Mouse (Mus musculus) testis, adult 2 months (tissue): ENCODE measurements around the gene Dpagt1. TPM values are rescaled to one million over a fixed set of nuclear protein-coding genes. Genes with fewer than 3 reads are reported as not detected.

Source experiments
- H3K27ac ChIP-seq: fragments of 200-500 bp; 2 replicates; pipeline ENCODE4 v1.5.1; 2012; ENCODE audit warnings: low read depth, low read length; ENCODE audit not compliant: control insufficient read depth, insufficient read depth
- H3K27me3 ChIP-seq: fragments of 200-500 bp; 2 replicates; pipeline ENCODE4 v1.6.1; 2012; ENCODE audit warnings: mild to moderate bottlenecking, low read length, moderate library complexity; ENCODE audit not compliant: control insufficient read depth, insufficient read depth
- H3K36me3 ChIP-seq: fragments of 200-500 bp; 2 replicates; pipeline ENCODE4 v1.6.1; 2012; ENCODE audit warnings: mild to moderate bottlenecking, low read length; ENCODE audit not compliant: control insufficient read depth, insufficient read depth
- H3K4me1 ChIP-seq: fragments of 200-500 bp; 2 replicates; pipeline ENCODE4 v1.6.1; 2012; ENCODE audit warnings: low read length; ENCODE audit not compliant: control insufficient read depth, insufficient read depth
- H3K4me3 ChIP-seq: fragments of 200-500 bp; 2 replicates; pipeline ENCODE4 v1.5.1; 2012; ENCODE audit warnings: low read depth, mild to moderate bottlenecking, low read length, moderate library complexity, mixed read lengths; ENCODE audit not compliant: control insufficient read depth
- CTCF ChIP-seq: fragments of 200-500 bp; IDR thresholded peaks from 2 replicates; pipeline ENCODE4 v1.5.1; 2012; ENCODE audit warnings: low read depth, mild to moderate bottlenecking, inconsistent platforms, low read length, moderate library complexity; ENCODE audit not compliant: control insufficient read depth, insufficient read depth, insufficient replicate concordance
- POLR2A ChIP-seq: fragments of 200-500 bp; IDR thresholded peaks from 2 replicates; pipeline ENCODE4 v1.6.1; 2012; ENCODE audit warnings: low read depth, mild to moderate bottlenecking, inconsistent platforms, low read length, moderate library complexity; ENCODE audit not compliant: control insufficient read depth
- polyA plus RNA-seq: library from polyadenylated mRNA; depleted of rRNA; stranded (reverse); fragments of >200 nt; gene quantifications from 2 replicates; pipeline ENCODE4 v1.2.3, GENCODE M21; 2012; rRNA removed

Dpagt1 gene
- polyA plus RNA-seq, result 6.5 and 6.7 TPM in 2 replicates

- Histone ChIP-seq H3K36me3 (no peaks in the 10 kb centered on the region), H3K4me3 (peak within 1 kb of the TSS; percentile 95), H3K4me1 (peaks cover 20% of the 10 kb centered on the region), H3K27me3 (no peaks in the 10 kb centered on the region), H3K27ac (peak within 1 kb of the TSS; percentile 90)
- TF ChIP-seq POLR2A, result no peak
- TF ChIP-seq CTCF, result no peak
Observed at GRCm38 (mm10) chr9:44325768-44326370, at the start of gene Dpagt1. Dpagt1 (plus strand) TSS chr9:44326019.

- Histone ChIP-seq H3K36me3 (no peaks in the 10 kb centered on the region), H3K4me3 (no peak overlapping the region), H3K4me1 (peaks cover 13% of the 10 kb centered on the region), H3K27me3 (peaks cover 8% of the 10 kb centered on the region), H3K27ac (no peak overlapping the region)
- TF ChIP-seq CTCF (no peak), POLR2A (no peak)
Observed at GRCm38 (mm10) chr9:44283183-44283582, 42.6 kb upstream of the Dpagt1 start.

GRCm38 (mm10) chr9:44286256-44286850, 39.5 kb upstream of the Dpagt1 start:
- H3K27ac ChIP-seq, result no peak overlapping the region
- no peaks in the 10 kb centered on the region for H3K36me3 ChIP-seq
- H3K27me3 ChIP-seq, result peaks cover 12% of the 10 kb centered on the region
- TF ChIP-seq POLR2A (no peak), CTCF (no peak)
- H3K4me3 ChIP-seq, result no peak overlapping the region
- peaks cover 22% of the 10 kb centered on the region for H3K4me1 ChIP-seq

DNA sequence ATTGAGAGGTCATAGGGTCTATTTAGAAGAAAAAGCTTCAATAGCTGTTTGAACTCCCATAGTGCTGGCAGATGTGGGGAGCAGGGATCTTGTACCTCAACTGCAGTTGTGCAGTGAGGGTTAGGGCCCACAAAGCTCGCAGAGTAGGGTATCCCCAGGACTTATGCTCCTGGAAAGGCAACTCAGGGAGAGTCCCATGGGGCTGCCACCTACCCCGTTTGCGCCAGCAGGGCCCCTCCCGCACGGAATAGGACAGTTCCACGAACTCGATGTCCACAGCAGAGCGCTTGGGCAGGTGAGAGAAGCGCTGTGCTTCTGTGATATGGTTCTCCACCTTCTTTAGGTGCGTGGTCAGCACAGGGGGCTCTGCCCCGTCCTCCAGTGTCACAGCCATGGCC, 38.8 kb upstream of the Dpagt1 start:
- H3K4me1 ChIP-seq, result peaks cover 22% of the 10 kb centered on the region
- no peak for TF ChIP-seq POLR2A
- no peak for TF ChIP-seq CTCF
- H3K27me3 ChIP-seq, result peaks cover 12% of the 10 kb centered on the region
- H3K36me3 ChIP-seq, result no peaks in the 10 kb centered on the region
- no peak overlapping the region for H3K27ac ChIP-seq
- peak overlapping the region; percentile 82 for H3K4me3 ChIP-seq

DNA sequence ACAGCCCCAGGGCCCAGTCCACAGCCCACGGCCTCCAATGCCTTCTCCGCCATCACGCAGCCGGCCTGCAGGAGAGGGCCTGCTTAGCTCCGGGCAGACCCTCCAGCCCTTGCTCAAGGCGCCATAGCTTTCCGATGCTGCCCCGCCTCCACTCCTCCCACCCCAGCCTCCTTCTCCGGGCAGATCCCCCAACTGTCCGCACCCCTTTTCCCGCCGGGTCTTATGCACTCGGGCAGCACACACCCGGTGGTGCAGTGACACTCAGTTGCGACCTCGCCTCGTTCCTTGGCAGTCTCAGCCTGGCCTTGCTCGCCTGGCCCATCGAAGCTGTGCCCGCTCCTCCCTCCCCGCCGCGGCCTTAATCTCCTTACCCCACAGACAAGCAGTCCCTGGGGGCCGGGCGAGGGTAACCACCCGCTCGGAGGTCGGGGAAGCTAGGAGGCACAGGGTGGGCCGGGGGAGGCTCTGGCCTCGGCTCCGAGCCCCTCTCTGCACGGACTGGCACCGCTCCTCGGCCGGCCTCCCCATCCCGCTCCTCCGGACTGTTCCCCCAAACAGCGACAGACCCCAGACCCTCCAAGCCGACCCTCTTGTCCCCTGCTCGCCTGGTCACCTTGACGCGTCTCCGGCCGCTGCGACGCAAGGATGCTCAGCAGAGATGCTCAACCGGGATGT, 38.3 kb upstream of the Dpagt1 start:
- H3K4me3 ChIP-seq, result peak overlapping the region; percentile 82
- no peaks in the 10 kb centered on the region for H3K36me3 ChIP-seq
- no peak overlapping the region for H3K27ac ChIP-seq
- peaks cover 22% of the 10 kb centered on the region for H3K4me1 ChIP-seq
- peaks cover 12% of the 10 kb centered on the region for H3K27me3 ChIP-seq
- TF ChIP-seq POLR2A (no peak), CTCF (no peak)

DNA sequence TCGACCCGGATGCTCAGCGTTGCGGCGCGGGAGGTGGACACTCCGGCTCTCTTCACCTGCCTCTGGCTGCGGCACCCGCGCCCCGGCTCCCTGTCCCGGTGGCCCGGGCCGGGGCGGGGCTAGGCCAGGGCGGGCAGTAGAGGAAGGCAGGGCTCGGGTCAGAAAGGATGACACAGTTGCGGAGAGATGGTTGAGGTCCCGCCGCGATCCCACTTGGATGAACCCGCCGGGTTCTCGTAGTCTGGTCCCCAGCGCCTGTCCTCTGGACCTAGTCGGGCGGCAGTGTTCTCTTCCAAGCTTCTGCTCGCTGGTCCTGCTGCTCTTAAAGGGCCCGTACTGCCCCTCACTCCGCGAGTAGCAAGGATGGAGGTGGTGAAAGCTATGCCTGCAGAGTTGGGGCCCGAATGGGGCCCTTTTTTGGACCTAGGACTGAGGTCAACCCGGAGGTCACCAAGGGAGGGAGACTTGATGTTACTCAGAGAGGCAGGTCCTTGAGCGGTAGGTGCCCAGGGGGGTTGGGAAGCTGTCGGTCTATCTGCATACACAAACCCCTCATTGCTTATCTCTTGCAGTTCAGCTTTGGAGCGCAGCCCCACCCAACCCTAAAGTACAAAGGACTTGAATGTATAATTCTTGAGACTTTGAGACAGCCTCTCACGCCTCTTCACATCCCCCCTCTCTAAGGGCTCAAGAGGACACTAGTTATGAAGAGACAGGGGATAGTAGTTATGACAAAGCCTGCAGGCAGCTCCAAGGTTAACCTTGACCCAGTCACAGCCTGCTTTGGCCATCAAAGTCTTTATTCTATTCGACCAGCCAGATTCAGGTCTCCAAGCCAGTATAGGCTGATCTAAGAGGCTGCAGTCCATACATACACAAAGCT, 37.5 kb upstream of the Dpagt1 start, which contains the start of gene Abcg4:
Abcg4 (minus strand) TSS at position 540 of the 883 bp plus-strand sequence.
- Histone ChIP-seq H3K27ac (no peak within 1 kb of the TSS), H3K4me1 (peaks cover 22% of the 10 kb centered on the region), H3K27me3 (peaks cover 12% of the 10 kb centered on the region), H3K4me3 (peak within 1 kb of the TSS; percentile 82), H3K36me3 (no peaks in the 10 kb centered on the region)
- TF ChIP-seq CTCF (no peak), POLR2A (no peak)
